Mouse (Mus musculus) urinary bladder, postnatal 36 days (tissue): ENCODE results near the gene Igfn1.
A peak's percentile ranks its signal among the peaks of the same experiment; 100 is the strongest.

ENCODE experiments used
- DNase-seq, 2 experiments: peaks; one replicate each; pipeline ENCODE4 v3.0.0; 2022; ENCODE audit warnings: low spot score in 2 of 2, mixed read lengths in 1 of 2

The Igfn1 gene

DNA sequence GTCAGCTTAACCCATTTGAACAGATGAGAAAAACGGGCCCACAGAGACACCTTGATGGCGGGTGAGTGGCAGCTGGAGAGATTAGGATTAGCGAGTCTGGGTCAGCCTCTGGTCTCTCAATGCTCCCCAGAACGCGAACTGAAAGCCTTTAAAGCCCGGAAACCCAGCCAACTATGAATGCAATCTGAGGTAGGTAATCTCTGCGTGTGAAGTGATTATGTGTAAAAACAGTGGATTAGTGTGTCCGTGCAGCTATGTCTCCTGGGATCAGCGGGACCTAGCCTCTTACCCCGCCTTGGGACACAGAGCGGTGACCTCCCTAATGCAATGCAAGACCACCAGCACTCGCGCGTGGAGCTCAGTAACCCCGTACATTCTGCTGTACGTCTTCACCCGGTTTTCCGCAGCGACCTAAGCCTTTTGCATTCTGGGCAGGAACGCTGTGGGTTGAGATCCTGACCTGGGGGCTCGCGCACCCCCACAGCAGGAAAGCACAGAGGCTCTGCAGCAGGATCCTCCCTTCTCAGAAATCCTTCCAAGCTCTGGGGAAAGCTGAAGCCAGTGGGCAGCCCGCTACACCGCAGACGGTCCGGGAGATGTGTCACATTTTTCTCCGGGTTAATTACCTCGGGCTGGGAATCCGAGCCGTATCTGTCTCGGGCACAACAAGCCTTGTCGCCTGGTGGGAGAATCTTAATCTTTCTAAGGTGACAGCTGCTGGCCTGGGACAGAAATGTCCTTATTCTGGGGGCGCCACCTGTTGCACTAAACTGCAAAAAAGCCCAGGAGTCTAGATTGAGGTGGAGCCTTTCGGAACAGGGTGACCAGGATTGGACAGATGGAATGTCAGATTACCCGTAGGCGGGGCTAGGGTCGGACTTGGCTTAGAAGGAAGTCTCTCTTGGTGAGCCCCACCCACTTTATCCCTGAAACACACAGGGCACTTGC, 1.3 kb upstream of the Igfn1 start, which contains the start of gene Tmem9:
Gene Tmem9, plus strand, starts transcription at position 940 of the 948 bp plus-strand sequence.
- DNase-seq, result peak; percentile 81 to 84

DNA sequence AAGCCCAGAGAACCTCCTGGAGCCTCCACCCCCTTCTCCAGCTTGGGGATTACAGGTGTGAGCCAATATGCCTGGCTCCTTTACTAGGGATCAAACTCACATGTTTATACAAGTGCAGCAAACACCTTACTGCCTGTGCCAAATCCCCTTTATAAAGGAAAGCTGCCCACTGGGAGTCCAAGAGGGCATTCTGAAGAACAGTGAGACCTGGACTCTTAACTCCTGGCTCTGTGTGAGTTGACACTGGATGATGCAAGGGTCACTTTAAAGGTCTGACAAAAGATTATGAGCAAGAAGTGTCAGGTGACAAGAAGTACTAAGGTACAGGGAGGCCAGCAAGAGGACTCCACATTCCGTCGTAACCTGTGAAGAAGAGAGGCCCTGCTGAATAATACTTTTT, 4.7 kb downstream of the Igfn1 start:
- DNase-seq, result no peak

DNA sequence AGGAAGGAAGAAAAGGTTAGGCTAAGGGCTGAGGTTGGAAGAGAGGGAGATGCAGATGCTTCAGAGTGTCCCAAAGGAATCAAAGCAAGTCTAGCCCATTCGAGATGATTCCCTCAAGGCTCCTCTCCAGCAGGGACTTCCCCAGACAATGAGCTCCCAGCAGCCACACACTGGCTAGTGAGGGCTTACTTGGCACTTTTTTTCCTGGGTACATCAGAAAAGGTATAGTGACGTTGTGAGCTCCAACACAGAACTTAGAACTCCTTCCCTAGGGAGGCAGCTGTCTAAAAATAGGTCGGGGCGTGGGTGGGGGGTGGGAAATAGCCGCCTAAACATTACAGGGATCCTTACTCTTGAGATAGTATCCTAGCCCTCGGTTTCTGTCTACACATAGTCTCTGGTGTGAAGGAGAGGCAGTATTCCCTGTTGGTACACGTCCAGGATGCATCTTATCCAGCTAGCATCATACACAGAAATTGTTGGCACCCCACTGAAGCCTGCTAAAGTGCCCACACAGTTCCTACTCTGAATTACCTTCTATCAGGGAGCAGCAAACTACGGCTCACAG, 6.3 kb downstream of the Igfn1 start:
- DNase-seq, result no peak

GRCm38 (mm10) chr1:135997537-135997936, 8.6 kb downstream of the Igfn1 start:
- no peak for DNase-seq

GRCm38 (mm10) chr1:135993470-135993869, 12.7 kb downstream of the Igfn1 start:
- no peak for DNase-seq

DNA sequence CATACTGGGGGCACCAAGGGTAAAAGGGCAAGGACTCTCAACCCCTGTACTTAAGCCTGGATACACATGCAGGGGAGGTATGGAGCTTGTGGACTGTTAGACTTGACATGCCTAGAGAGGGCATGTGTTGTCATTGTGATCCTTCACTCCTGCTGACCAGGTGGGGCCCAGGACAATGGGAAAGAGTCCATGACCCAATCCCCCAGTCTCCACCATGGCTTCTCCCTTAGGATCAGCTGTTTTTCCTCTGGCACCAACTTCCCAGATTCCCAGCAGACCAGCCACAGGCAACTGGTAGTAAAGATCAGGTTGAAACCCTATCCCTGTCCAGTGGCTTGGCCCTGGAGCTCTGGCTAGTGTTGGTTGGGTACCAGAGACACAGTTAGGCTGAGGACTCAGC, 16.3 kb downstream of the Igfn1 start:
- DNase-seq, result no peak

- no peak for DNase-seq
Measured at GRCm38 (mm10) chr1:135984105-135984504, 22.0 kb downstream of the Igfn1 start.

GRCm38 (mm10) chr1:135972576-135972975, 33.6 kb downstream of the Igfn1 start:
- no peak for DNase-seq

- DNase-seq, result no peak
Measured at GRCm38 (mm10) chr1:135970486-135970885, 35.7 kb downstream of the Igfn1 start.

- DNase-seq, result no peak
Measured at GRCm38 (mm10) chr1:135967739-135968138, 38.4 kb downstream of the Igfn1 start.

DNA sequence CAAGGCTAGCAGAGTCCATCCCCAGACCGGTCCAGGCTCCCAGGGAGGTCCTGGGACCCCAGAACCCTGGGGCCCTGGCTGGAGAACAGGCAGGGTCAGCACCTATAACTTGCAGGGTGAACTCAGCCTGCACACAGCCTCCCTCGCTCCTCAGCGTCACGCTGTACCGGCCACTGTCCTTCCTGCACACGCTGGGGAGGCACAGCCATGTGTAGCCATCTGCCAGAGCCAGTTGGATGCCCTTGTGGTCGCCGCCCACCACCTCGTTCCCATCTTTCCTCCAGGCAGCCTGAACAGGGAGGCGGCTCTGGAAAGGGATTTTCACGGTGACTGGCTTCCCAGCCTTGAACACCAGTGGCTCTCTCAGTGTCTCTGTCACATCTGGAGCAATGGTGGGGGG, 41.6 kb downstream of the Igfn1 start:
- no peak for DNase-seq

- no peak for DNase-seq
Measured at GRCm38 (mm10) chr1:135963177-135963576, 43.0 kb downstream of the Igfn1 start.

DNA sequence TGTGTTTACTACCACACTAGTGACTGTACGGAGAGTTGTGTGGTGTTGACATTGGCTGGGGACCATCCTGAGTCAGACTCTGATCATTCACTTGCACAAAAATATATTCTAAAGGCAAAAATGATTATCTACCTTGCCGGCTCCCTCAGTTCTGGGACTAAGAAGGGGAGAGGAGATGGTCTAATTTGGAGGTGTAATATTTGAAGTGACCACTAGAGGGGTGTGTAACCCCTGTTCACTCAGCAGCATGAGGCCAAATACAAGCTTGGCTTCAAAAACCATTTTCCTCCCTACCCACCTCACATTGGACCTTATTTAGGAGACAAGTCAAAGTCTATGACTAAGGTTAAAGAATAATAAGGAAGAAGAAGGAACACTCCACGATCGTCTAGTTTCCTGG, 47.7 kb downstream of the Igfn1 start:
- DNase-seq, result no peak

- no peak for DNase-seq
Measured at GRCm38 (mm10) chr1:135948871-135949270, 57.3 kb downstream of the Igfn1 start.

GRCm38 (mm10) chr1:135946247-135946646, 59.9 kb downstream of the Igfn1 start:
- no peak for DNase-seq

GRCm38 (mm10) chr1:135945711-135946110, 60.4 kb downstream of the Igfn1 start:
- peak; percentile 22 to 24 for DNase-seq

GRCm38 (mm10) chr1:135944526-135945259, 61.4 kb downstream of the Igfn1 start:
- DNase-seq, result peak; percentile 68 to 74

GRCm38 (mm10) chr1:135943713-135944112, 62.4 kb downstream of the Igfn1 start:
- no peak for DNase-seq

DNA sequence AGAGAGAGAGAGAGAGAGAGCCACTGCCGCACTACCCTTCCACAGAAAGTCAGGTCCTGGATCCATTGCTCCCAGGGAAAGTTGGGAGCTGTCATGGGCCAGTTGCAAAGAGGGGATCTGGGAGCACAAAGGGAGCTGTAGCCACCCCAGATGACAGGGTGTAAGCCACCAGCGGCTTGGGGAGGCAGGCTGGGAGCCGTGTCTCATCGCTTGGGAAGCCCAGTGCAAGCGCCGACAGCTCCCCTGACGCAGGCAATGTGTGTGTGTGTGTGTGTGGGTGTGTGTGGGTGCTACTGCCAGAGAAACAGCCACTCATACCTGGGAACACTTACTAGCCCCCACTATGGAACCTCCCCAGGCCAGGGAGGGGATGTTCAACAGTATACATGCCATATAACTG, 64.0 kb downstream of the Igfn1 start:
- no peak for DNase-seq

DNA sequence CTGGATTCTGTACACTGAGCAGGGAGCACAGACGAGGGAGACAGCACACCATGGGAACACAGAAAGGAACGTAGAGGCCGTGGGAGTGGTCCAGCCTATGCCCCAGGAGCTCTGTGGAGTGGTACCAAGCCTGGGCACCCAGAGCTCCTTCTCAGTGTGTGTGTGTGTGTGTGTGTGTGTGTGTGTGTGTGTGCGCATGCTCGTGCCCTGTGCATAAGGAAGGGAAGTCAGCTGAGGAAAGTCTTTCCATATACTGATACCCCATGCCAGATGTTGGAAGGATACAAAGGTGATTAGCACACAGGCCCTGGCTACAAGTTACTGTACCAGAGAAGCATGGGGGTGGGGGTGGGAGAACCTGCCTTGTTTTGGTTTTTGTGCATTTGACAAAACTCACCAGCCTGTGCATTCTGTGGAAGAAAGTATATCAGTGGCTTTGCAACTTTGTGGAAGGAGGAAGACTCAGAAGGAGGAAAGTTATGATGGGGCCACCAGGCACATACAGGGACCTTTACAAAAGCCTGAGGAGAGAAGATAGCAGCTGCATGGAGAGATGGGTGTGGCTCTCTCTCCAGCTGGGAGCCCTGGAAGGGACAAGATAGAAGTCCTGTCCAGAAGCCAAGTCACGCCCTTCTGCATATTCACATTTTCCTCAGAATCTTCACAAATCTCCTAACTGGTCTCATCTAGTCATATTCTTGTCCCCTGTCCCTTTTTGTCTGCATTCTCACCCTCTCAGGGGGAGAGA, 64.7 kb downstream of the Igfn1 start:
- no peak for DNase-seq

DNA sequence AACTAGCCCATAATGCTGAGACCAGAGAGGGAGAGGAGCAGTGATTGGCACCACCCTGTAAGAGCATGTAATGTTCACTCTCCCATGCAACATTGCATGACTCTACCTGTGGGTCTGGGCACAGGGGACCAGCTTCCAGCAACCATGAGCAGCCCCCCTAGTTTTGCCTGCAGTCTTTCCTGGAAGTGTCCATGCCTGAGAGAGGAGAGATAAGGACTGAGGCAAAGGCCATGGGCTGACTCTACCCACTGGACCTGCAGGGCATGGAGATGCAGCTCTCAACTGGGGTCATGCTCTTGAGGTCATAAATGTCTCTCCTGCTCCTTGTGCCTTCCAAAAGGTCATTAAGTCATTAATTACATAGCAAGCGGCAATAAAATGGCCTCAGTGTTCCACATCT, 70.1 kb downstream of the Igfn1 start:
- DNase-seq, result no peak
